Mouse (Mus musculus) kidney, embryonic 16.5 days (tissue): ENCODE results near the gene Opa3. TPM values are rescaled to one million over a fixed set of nuclear protein-coding genes. Genes with fewer than 3 reads are reported as not detected.
A peak's percentile ranks its signal among the peaks of the same experiment; 100 is the strongest.

Experiments
- ATAC-seq: fragments of 200-750 bp; cut with Nextera tagmentation; 2 replicates; pipeline ENCODE4 v1.8.0; 2017; ENCODE audit warnings: moderate TSS enrichment; ENCODE audit not compliant: low FRiP score, low TSS enrichment
- H3K27ac ChIP-seq: fragments of 300-500 bp; sonication (generic); 2 replicates; pipeline ENCODE4 v1.5.1; 2014; ENCODE audit warnings: low read length
- H3K27me3 ChIP-seq: fragments of 300-500 bp; sonication (generic); 2 replicates; pipeline ENCODE4 v1.6.1; 2014; ENCODE audit warnings: low read length, control low read depth, mixed read lengths; ENCODE audit not compliant: insufficient read depth
- H3K36me3 ChIP-seq: fragments of 300-500 bp; sonication (generic); 2 replicates; pipeline ENCODE4 v1.6.1; 2014; ENCODE audit warnings: low read length, control low read depth, mixed read lengths; ENCODE audit not compliant: insufficient read depth
- H3K4me1 ChIP-seq: fragments of 300-500 bp; sonication (generic); 2 replicates; pipeline ENCODE4 v1.6.1; 2014; ENCODE audit warnings: low read length, control low read depth, mixed read lengths; ENCODE audit not compliant: insufficient read depth
- H3K4me2 ChIP-seq: fragments of 300-500 bp; sonication (generic); replicated peaks from 2 replicates; pipeline ENCODE4 v1.6.1; 2014; ENCODE audit warnings: low read depth, low read length
- H3K4me3 ChIP-seq: fragments of 300-500 bp; sonication (generic); 2 replicates; pipeline ENCODE4 v1.5.1; 2014; ENCODE audit warnings: mild to moderate bottlenecking, low read length
- H3K9ac ChIP-seq: fragments of 300-500 bp; sonication (generic); replicated peaks from 2 replicates; pipeline ENCODE4 v1.6.1; 2014; ENCODE audit warnings: low read length
- H3K9me3 ChIP-seq: fragments of 300-500 bp; sonication (generic); 2 replicates; pipeline ENCODE4 v1.6.1; 2016; ENCODE audit warnings: low read length, control low read depth
- WGBS: fragments of 180-500 bp; shearing (Covaris S2); extraction: QIAGEN DNeasy Blood & Tissue Kit; methylation state at CpG from one replicate; pipeline ENCODE4 v1.1.7; 2014; 5-methylcytosine and 5-hydroxymethylcytosine counted together
- polyA plus RNA-seq: library from polyadenylated mRNA; unstranded; fragments of >200 nt; fragmentation: Nextera tagmentation; extraction: Ambion mirVana; gene quantifications from 2 replicates; pipeline ENCODE4 v1.2.1, GENCODE M21; 2015

The Opa3 gene
- polyA plus RNA-seq, 1 experiment from 2014 or later: 42.9 TPM

DNA sequence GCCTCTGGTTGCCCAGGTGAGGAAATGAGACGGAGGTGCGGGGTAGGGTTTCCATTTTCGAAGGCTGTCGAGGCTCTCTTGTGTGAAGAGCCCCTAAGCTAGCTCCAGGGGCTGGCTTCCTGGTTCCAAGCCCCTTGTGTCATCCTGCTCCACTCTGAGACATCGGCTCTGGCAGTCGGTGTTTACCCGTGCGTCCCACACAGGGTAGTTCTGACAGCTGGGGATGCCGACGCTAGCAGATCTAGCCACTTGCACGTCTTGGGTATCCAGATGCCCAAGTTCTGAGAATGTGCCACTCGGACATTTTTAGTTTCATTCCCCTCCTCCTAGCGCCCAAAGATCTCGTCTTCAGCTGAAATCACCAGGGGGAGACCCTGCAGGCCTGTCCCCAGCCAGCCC is 55.3 kb downstream of the Opa3 start:
- 43% methylated on average over 14 of the region's 14 CpGs for WGBS
- H3K9ac ChIP-seq: no peak overlapping the region
- ATAC-seq: peak; percentile 28; the same call in 1 of the 2 replicates

DNA sequence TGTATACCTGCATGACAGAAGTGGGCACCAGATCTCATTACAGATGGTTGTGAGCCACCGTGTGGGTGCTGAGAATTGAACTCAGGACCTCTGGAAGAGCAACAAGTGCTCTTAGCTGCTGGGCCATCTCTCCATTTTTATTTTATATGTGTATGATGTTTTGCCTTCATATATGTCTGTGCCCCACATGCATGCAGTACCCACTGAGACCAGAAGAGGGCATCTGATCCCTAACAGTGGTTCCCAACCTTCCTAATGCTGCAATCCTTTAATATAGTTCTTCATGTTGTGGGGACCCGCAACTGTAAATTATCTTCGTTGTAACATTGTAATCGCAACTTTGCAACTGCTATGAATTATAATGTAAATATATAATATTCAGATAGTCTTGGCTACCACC is 56.6 kb downstream of the Opa3 start:
- WGBS: 25% methylated on average over 4 of the region's 4 CpGs
- H3K27me3 ChIP-seq: peaks cover 25% of the 10 kb centered on the region
- H3K4me3 ChIP-seq: no peak overlapping the region
- H3K9ac ChIP-seq: no peak overlapping the region
- H3K9me3 ChIP-seq: no peaks in the 10 kb centered on the region
- ATAC-seq: no peak
- no peak overlapping the region for H3K4me2 ChIP-seq
- H3K27ac ChIP-seq: no peak overlapping the region
- H3K4me1 ChIP-seq: peaks cover 8% of the 10 kb centered on the region; the same call in 1 of the 2 replicates
- H3K36me3 ChIP-seq: no peaks in the 10 kb centered on the region

More for the DNA sequence above, 55.3 kb downstream of the Opa3 start:
- no peaks in the 10 kb centered on the region for H3K36me3 ChIP-seq
- H3K9me3 ChIP-seq: no peaks in the 10 kb centered on the region
- H3K4me3 ChIP-seq: no peak overlapping the region
- peaks cover 39% of the 10 kb centered on the region for H3K27me3 ChIP-seq
- peak overlapping the region; percentile 97; the same call in 1 of the 2 replicates for H3K4me2 ChIP-seq
- peaks cover 16% of the 10 kb centered on the region; the same call in 1 of the 2 replicates for H3K4me1 ChIP-seq
- no peak overlapping the region for H3K27ac ChIP-seq

DNA sequence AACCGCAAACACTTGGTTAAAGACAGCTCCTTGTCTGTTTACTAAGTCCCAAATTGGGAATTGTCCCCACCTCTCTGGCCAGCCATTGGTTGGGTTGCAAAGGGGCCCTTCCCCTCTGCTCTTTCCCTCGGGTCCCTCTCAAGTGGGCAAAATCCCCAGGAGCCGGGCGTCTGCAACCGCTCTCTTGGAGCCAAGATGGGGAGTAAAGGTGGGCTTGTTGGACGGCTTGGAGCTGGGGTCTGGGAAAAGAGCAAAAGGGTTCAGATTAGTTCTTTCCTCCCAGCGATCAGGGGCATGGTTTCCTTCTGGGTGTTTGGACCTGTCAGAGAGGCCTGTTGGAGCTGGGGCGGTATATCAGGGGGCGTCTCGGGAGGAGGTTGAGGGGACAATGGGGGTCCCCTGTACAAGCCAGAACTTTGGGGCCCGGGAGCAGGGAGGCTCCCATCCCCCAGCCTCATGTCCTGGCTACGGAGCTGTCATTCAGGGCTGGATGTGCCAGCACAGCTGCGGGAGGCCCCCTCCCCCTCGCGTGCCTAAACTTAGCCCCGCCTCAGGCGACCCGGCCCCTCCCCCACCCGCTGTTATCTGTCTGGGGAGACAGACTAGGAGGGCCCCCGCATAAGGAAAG is 62.9 kb downstream of the Opa3 start:
- Histone ChIP-seq H3K9ac (peak overlapping the region; percentile 48), H3K27ac (no peak overlapping the region), H3K27me3 (no peaks in the 10 kb centered on the region), H3K4me3 (peak overlapping the region; percentile 41), H3K9me3 (no peaks in the 10 kb centered on the region), H3K4me2 (peak overlapping the region; percentile 56), H3K4me1 (peaks cover 5% of the 10 kb centered on the region), H3K36me3 (no peaks in the 10 kb centered on the region)
- ATAC-seq: 0 out of 2 replicates have a peak, but pooled peaks have one; percentile 14
- WGBS: 2% methylated on average over 20 of the region's 20 CpGs

DNA sequence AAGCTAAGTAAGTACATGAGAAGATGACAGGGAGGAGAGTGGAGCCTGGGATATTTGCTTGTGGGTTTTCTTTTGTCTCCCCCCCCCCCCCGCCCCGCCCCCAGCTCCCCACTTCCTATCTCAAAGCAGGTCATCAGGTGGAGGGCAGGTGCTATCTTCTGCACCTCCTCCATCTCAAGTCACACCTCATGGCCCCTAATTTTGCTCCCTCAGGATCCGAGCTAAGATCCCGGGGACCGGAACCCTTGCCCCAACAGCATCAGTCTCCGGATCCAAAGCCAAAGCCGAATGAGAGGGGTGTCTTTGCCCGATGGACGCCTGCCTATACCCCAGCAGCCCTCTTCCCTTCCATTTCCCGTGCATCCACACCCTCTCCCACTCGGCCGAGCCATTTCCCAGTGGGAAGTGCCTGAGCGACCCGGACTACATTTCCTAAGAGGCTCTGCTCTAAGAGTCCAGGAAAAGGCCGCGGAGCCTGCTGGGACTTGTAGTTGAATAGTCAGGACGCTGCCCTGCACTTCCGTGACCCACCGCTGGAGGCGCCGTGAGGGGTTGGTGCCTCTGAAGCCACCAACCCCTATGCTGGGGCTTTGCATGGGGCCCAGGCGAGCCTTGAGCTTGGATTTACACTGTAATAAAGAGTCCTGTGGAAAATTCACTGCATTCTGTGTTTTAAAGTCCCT is 67.5 kb downstream of the Opa3 start:
- Histone ChIP-seq H3K9ac (peak overlapping the region; percentile 69), H3K27ac (no peak overlapping the region), H3K9me3 (no peaks in the 10 kb centered on the region), H3K36me3 (no peaks in the 10 kb centered on the region), H3K4me2 (peak overlapping the region; percentile 67), H3K27me3 (no peaks in the 10 kb centered on the region), H3K4me1 (peaks cover 5% of the 10 kb centered on the region), H3K4me3 (peak overlapping the region; percentile 48)
- WGBS: 12% methylated on average over 21 of the region's 22 CpGs
- ATAC-seq: peak; percentile 83

DNA sequence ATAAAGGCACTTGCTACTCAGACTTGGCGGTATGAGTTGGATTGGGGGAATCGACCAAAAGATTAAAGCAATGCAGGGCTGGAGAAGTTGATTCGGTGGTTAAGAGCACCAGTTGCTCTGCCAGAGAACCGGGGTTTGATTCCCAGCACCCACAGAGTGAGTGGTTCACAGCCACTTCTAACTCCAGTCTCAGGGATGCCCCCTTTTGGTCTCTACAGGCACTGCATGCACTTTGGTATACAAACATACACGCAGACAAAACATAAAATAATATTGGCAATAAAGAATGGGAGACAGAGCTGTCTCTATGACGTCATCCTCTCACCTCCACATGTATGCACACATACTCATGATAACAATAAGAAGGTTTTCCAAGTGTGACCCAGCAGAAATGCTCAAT is 68.9 kb downstream of the Opa3 start:
- no peak overlapping the region for H3K4me3 ChIP-seq

DNA sequence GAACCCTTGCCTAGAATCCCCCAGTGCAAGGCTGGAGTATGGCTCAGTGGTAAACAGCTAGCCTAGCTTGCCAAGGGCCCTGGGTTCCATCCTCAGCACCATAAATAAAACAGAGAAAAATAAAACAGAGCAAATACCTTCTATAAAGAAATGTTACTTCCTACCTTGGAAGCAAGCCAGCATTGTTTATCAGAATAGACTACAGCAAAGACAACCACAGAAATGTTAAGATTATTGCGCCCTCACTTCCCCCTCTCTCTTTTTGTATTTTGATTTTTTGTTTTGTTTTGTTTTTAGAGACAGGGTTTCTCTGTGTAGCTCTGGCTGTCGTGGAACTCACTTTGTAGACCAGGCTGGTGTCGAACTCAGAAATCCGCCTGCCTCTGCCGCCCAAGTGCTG is 69.7 kb downstream of the Opa3 start:
- Histone ChIP-seq H3K4me1 (peaks cover 10% of the 10 kb centered on the region; the same call in 1 of the 2 replicates), H3K27me3 (peaks cover 15% of the 10 kb centered on the region), H3K4me3 (no peak overlapping the region), H3K9ac (no peak overlapping the region), H3K9me3 (no peaks in the 10 kb centered on the region), H3K27ac (no peak overlapping the region), H3K4me2 (no peak overlapping the region), H3K36me3 (no peaks in the 10 kb centered on the region)
- no peak for ATAC-seq
- 88% methylated on average over 5 of the region's 5 CpGs for whole genome bisulfite sequencing

More for the DNA sequence above, 68.9 kb downstream of the Opa3 start:
- no peak overlapping the region for H3K4me2 ChIP-seq
- H3K27me3 ChIP-seq: peaks cover 8% of the 10 kb centered on the region
- 87% methylated on average over 6 of the region's 6 CpGs for whole genome bisulfite sequencing
- no peak overlapping the region for H3K9ac ChIP-seq
- no peak for ATAC-seq
- H3K9me3 ChIP-seq: no peaks in the 10 kb centered on the region
- H3K36me3 ChIP-seq: no peaks in the 10 kb centered on the region
- H3K27ac ChIP-seq: no peak overlapping the region
- peaks cover 9% of the 10 kb centered on the region; the same call in 1 of the 2 replicates for H3K4me1 ChIP-seq

DNA sequence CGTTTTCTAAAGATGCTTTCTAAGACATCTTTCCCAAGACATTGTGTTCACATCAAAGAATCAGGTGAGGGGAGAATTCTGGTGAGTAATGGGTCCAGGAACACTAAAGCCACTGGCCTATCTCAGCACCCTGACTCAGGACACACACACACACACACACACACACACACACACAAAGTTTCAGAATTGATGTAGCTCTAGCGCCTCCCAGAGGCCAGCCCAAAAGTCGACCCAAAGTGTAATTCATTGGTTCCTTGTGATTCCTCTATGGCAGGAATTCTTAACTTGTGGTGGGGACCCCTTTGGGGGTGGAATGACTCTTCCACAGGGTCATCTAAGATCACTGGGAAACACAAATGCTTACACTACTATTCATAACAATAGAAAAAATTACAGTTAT is 71.1 kb downstream of the Opa3 start:
- Histone ChIP-seq H3K4me2 (no peak overlapping the region), H3K27ac (no peak overlapping the region), H3K4me3 (no peak overlapping the region), H3K27me3 (peaks cover 29% of the 10 kb centered on the region), H3K4me1 (peaks cover 14% of the 10 kb centered on the region; the same call in 1 of the 2 replicates), H3K36me3 (no peaks in the 10 kb centered on the region), H3K9ac (no peak overlapping the region), H3K9me3 (no peaks in the 10 kb centered on the region)
- no peak for ATAC-seq
- 25% methylated on average over 3 of the region's 3 CpGs for WGBS

DNA sequence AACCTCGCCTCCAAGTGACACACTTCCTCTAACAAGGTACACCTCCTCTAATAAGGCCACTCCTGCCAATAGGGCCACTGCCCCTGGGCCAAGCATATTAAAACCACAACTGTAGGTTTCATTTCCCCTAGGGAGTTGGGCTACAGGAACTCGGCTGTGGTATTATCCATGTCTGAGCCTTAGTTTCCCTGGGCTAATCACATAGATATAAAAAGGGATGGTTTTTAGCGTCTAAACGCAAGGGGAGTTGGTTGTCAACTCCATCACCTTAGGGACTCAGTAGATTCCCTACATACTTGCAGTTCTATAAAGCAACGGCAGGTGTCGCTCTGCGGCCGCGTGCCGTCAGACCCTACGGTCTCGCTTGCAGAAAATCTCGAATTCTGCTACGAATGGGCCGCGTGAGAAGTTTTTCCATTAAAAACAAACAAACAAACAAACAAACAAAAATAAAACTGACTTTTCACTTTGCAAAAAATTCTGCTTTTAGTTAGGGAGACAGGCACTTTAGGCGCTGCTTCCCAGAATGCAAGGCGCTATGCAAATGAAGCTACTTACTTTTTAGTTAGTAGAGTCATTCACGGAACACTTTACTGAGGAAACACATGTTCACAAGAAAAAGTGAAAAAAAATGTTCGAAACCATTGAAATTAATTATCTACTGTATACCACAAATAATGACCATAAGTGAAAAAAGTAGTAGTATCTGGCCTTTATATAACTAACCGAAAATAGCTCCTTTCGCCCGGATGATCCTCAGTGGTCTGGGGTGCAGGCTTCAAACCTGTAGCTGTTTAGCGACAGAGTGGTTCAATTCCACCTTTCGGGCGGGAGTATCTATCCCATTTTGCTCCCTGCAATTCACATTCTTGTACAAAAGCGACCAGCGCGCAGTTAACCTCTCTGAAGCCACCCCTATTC is 72.6 kb downstream of the Opa3 start:
- Histone ChIP-seq H3K9me3 (no peaks in the 10 kb centered on the region), H3K9ac (peak overlapping the region; percentile 41; the same call in 1 of the 2 replicates), H3K4me3 (peak overlapping the region; percentile 55), H3K4me2 (peak overlapping the region; percentile 51), H3K4me1 (peaks cover 24% of the 10 kb centered on the region), H3K27ac (no peak overlapping the region), H3K27me3 (peaks cover 44% of the 10 kb centered on the region), H3K36me3 (no peaks in the 10 kb centered on the region)
- peak; percentile 85 for ATAC-seq
- under 1% methylated on average over 29 of the region's 29 CpGs for WGBS

DNA sequence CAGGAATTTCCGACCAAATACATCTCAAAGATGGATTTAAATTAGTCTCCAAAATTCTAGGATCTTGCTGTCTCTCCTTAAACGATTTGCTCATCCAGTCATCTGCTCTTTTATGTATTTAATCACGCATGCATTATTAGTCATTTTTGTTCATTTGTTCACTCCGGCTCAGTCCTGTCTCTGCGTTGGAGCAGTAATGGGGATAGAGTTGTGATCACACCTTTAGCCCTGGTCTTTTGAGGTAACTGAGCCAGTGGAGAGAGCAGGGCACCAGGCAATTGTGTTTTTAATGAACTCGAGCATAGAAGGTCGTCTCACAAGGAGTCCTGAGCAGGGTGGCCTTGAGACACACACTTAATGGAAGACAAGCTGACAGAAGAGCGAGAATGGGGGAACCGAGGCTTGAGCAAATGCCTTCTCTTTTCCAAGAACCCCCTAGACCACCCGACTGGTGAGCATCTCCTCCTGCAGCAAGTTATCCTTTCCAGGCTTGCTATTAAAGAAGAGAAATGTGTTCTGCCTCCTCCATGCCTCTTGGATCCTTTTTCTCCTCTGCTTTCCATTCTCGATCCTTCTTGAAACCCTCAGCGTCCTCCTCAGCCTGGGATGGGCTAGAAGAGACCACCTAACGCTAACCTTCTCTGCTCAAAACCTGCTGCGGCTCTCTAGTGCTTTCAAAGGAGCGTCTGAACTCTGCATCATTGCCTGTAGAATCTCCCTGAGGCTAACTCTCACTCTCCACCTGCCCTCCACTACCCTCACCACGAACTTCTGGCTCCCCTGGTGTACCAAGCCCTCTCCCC is 73.5 kb downstream of the Opa3 start:
- Histone ChIP-seq H3K9me3 (no peaks in the 10 kb centered on the region), H3K27ac (no peak overlapping the region), H3K36me3 (no peaks in the 10 kb centered on the region), H3K4me1 (peaks cover 24% of the 10 kb centered on the region), H3K9ac (peak overlapping the region; percentile 49), H3K27me3 (peaks cover 53% of the 10 kb centered on the region), H3K4me2 (peak overlapping the region; percentile 51), H3K4me3 (peak overlapping the region; percentile 55)
- 7% methylated on average over 16 of the region's 16 CpGs for WGBS
- ATAC-seq: no peak
